Mouse (Mus musculus) c-Kit-negative CD71-positive TER-119-positive erythroid progenitor cells, embryonic 14.5 days (primary cell): Measurements from ENCODE around the gene Pcbp3.
"Not testable (repeated sequence)": the region's sequence is repeated elsewhere in the genome, so short reads cannot be mapped to it uniquely, and the experiment has no call there.

Source experiments
- DNase-seq: peaks from one replicate; pipeline ENCODE4 v3.0.0-alpha.2; 2013; ENCODE audit warnings: low read depth, low spot score

The Pcbp3 gene

DNA sequence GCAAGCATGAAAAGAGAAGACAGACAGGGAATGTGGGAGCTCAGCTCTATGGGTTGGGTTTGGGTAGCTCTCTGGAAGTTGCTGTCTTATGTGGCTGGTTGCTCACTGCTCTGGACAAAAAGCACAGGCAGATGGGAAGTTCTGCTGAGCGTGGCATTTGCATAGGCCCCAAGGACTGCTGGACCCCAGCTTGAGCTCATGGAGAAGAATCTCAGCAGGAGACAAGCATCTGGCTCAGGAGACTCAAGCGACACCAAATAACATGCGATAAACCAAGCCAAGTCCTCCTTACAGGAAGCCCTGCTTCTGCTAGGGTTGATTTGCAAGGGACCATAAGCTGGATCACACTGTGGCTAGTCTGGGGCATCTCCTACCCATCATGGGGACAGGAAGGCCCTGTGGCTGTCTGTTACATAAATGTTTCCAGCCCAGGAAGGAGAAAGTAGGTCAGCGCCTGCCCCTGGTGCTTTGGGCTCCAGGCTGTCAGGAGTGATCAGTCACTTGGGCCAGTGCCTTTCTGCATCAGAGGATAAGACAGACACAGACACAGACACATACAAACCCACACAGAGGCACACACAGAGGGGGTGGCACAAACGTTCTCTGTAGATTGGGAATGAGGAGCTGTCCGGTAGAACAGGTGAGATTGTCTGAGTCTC is 159.7 kb downstream of the Pcbp3 start:
- no peak for DNase-seq

DNA sequence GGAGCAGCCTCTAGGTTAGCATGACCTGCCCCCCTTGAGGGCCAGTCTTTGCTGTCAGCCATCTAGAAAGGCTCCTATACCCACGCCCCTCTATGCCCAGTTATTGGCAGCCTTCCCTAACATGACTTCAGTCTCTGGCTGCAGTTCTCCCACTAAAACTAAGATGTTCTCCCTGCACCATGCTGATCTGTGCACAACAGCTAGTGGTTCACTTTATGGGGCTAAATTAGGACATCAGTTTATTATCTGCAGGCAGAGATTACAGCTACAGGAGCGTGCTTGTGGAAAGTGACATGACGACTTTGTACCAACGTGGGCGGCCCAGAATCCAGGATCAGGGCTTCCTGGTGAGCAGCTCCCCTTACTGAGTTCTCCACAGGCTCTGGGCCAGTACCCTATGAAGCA is 160.4 kb downstream of the Pcbp3 start:
- no peak for DNase-seq

- no peak for DNase-seq
Observed at GRCm38 (mm10) chr10:76798751-76799585, 162.7 kb downstream of the Pcbp3 start.

- DNase-seq = no peak
Observed at GRCm38 (mm10) chr10:76794102-76794501, 167.6 kb downstream of the Pcbp3 start.

- DNase-seq = peak; percentile 12
Observed at GRCm38 (mm10) chr10:76791475-76791874, 170.2 kb downstream of the Pcbp3 start.

- no peak for DNase-seq
Observed at GRCm38 (mm10) chr10:76789885-76790284, 171.8 kb downstream of the Pcbp3 start.

DNA sequence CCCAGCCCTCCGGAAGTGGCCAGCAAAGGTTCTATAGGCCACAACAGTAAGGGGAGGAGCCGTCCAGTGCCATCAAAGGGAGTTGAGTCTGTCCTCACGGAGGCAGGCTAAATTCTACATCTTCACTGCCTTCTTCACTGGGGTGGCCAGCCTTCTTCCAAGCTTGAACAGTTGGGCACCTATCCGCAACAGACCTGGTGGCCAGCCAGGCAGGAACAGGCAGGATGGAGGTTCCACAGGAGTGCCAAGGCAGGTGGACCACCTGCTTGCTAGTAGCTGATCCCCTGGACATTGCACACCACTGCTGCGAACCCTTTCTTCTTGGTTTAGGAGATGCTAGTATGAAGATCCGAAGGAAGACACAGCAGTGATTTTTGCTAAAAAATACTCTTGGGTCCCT is 176.4 kb downstream of the Pcbp3 start:
- no peak for DNase-seq

- no peak for DNase-seq
Observed at GRCm38 (mm10) chr10:76779225-76779624, 182.5 kb downstream of the Pcbp3 start.

DNA sequence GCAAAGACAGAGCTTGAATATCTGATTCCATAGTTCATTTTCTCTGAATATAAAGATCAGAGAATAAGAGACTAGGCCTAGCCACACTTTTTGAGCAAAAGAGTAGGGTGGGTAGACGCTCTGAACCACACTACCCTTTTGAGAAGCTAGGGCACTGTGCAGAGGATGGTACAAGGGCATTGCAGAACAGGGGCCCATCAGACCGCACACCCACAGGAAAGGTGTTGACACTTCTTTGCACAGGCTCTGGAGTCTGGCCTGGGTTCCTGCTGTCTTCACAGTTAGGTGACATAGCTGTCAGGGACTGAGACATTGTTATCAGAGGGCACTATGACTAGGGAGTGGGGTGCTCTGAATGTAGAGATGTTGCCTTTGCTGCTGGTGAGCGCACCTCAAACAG is 190.1 kb downstream of the Pcbp3 start:
- DNase-seq = no peak

- no peak for DNase-seq
Observed at GRCm38 (mm10) chr10:76771086-76771485, 190.6 kb downstream of the Pcbp3 start.

DNA sequence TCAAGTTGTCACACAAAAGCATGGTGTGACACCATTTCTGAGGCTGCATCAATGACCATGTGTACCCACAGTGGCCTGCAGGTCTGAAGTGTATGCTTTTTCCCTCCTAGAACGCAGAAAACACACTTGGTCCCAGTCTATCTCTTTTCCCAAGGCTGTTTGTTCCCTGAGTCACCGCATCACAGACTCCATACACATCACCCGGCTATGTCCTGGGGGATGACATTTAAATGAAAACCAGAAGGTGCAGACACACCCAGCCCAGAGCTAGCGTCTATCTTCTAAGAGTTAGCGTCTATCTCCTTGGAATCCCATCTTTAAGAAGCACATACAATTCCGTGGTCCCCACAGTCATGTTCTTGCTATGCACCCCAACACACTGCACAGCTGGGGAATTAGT is 192.1 kb downstream of the Pcbp3 start:
- no peak for DNase-seq

DNA sequence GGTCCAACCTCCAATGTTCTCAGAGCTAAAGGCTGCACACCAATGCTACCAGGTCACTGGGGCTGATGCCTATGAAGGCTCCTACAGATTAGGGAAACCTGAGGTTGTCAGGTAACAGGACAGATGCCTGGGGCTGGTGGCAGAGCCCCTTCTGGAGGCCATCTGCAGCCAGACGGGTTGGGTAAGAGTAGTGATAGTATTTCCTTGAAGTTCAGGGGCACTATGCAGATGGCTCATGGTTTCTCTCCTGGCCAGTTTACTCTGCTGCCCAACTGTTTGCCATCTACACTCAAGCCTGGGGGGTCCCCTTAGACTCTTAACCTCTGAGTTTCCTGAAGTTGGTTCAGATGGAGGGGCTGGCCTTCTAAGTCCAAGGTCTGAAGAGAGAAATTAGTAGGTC is 195.5 kb downstream of the Pcbp3 start:
- DNase-seq = no peak

- DNase-seq = no peak
Observed at GRCm38 (mm10) chr10:76764927-76765326, 196.8 kb downstream of the Pcbp3 start.

GRCm38 (mm10) chr10:76763016-76763415 is 198.7 kb downstream of the Pcbp3 start:
- no peak for DNase-seq

DNA sequence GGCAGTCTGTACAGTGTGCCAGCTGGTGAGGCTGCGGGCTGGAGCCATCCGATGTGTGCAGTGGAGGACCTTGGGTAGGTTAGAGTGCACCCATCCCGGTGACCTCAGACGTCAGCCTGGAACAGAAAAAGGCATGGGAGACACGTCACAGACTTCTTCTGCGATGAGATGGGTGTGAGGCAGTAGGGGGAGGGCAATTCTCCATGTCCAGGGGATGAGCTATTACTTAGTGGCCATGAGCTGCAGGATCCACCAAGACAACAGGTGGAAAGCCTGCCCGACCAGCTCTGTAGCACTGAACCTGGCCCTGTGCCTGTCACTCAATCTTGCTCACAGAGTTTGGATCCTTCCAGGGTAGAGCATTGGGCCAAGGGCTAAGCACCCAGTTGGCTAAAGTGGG is 199.3 kb downstream of the Pcbp3 start:
- DNase-seq = no peak

GRCm38 (mm10) chr10:76759878-76760277 is 201.8 kb downstream of the Pcbp3 start:
- no peak for DNase-seq

GRCm38 (mm10) chr10:76753640-76754039 is 208.0 kb downstream of the Pcbp3 start:
- DNase-seq = no peak

DNA sequence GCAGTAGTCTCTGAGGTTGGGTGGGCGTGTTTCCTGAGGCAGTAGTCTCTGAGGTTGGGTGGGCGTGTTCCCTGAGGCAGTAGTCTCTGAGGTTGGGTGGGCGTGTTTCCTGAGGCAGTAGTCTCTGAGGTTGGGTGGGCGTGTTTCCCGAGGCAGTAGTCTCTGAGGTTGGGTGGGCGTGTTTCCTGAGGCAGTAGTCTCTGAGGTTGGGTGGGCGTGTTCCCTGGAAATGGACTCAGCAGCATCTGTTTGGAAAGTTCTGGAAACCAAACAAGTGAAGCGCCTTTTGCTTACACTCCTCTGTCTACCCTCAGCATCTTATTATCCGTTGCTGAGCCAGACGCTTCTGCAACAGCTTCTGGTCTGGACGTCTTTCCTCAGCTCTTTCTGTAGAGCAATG is 217.4 kb downstream of the Pcbp3 start:
- not testable (repeated sequence) for DNase-seq

- no peak for DNase-seq
Observed at GRCm38 (mm10) chr10:76736764-76737163, 224.9 kb downstream of the Pcbp3 start.

DNA sequence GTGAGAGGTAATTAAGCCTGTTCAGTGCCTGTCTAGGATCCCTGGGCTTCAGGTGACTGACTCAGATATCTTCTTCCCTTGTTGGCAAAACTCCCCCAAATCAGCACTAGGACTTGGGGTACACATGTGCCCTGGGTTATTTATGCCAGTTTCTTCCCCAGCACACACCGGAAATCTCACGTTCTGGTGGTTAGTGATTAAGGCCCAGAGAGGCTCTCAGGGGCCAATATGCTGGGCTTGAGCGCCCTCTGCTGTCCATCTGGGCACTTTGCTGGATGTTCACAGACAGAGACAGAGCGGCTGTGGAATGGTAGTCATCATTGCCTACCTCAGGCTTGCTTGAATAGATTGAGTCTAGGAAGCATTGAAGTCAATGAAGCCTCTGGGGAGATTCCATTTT is 226.7 kb downstream of the Pcbp3 start:
- peak; percentile 13 for DNase-seq

DNA sequence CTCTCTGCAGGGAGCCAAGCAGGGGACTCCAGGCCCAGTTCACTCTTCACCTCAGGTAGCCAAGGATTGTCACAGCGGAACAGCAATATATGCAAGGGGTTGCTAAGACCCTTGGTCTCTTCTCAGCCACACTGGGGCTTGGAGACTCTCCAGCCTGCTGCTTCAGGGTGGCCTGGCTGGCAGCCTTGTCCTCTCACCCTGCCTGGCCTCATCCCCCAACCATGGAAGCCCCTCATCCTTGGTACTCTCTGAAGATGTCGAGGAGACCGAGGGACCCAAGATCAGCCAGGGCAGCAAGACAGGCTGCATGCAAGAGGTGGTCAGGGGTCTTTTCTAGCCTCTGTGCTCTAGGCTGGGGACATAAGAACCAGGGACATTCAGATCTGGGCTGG is 228.0 kb downstream of the Pcbp3 start:
- no peak for DNase-seq

GRCm38 (mm10) chr10:76732881-76733676 is 228.6 kb downstream of the Pcbp3 start:
- no peak for DNase-seq
